Mouse (Mus musculus) CH12.LX (cell line): ENCODE measurements around the gene Camkk2. TPM values are rescaled to one million over a fixed set of nuclear protein-coding genes. Genes with fewer than 3 reads are reported as not detected.

Source experiments
- DNase-seq: peaks from one replicate; pipeline ENCODE4 v3.0.0-alpha.2; 2013; ENCODE audit errors: extremely low read depth
- H3K27ac ChIP-seq: 2 replicates; pipeline ENCODE4 v1.5.1; 2012; ENCODE audit warnings: low read depth, mild to moderate bottlenecking, control low read depth, moderate library complexity; ENCODE audit not compliant: insufficient read depth
- H3K27me3 ChIP-seq: replicated peaks from 2 replicates; pipeline ENCODE3; 2012; ENCODE audit warnings: inconsistent platforms
- H3K36me3 ChIP-seq, 2 experiments: replicated peaks in 1 of 2; 2 replicates each; pipeline versions ENCODE3 to v1.6.1; 2012; ENCODE audit warnings: inconsistent platforms in 1 of 2, low read length in 1 of 2, mild to moderate bottlenecking in 1 of 2, mixed read lengths in 1 of 2, moderate library complexity in 1 of 2; ENCODE audit not compliant: control insufficient read depth in 1 of 2, insufficient read depth in 1 of 2
- H3K4me1 ChIP-seq, 2 experiments: 2 replicates each; pipeline ENCODE4 v1.6.1; 2012; ENCODE audit warnings: inconsistent platforms in 1 of 2, moderate library complexity in 1 of 2; ENCODE audit not compliant: insufficient read depth in 2 of 2, control insufficient read depth in 1 of 2
- H3K4me2 ChIP-seq: 2 replicates; pipeline ENCODE4 v1.6.1; 2012; ENCODE audit warnings: low read depth, mild to moderate bottlenecking, control low read depth; ENCODE audit not compliant: poor library complexity, insufficient read depth, severe bottlenecking
- H3K4me3 ChIP-seq, 3 experiments: fragments of 150-350 bp in 1 of 3; sonication (generic) in 1 of 3; replicated peaks in 1 of 3; 2 replicates each; pipeline versions ENCODE3 to v1.5.1; 2011 to 2012; ENCODE audit warnings: low read depth in 2 of 3, low read length in 2 of 3, mild to moderate bottlenecking in 2 of 3, moderate library complexity in 2 of 3, control low read depth in 1 of 3, improper control_type of control experiment in 1 of 3, inconsistent platforms in 1 of 3, mixed read lengths in 1 of 3; ENCODE audit not compliant: poor library complexity in 1 of 3
- H3K79me2 ChIP-seq: replicated peaks from 2 replicates; pipeline ENCODE4 v1.6.1; 2012; ENCODE audit warnings: mild to moderate bottlenecking, moderate library complexity; ENCODE audit not compliant: control insufficient read depth, poor library complexity, insufficient read depth, severe bottlenecking; ENCODE audit errors: extremely low read depth
- H3K9ac ChIP-seq: 2 replicates; pipeline ENCODE4 v1.6.1; 2012; ENCODE audit warnings: low read depth, mild to moderate bottlenecking, control low read depth, moderate library complexity; ENCODE audit not compliant: insufficient read depth
- H3K9me3 ChIP-seq: replicated peaks from 2 replicates; pipeline ENCODE3; 2012; ENCODE audit warnings: low read length, inconsistent platforms, mixed read lengths
- BHLHE40 ChIP-seq: IDR thresholded peaks from 2 replicates; pipeline ENCODE4 v1.6.1; 2011; ENCODE audit warnings: mild to moderate bottlenecking, low read depth, low read length, improper control_type of control experiment
- E2F4 ChIP-seq: IDR thresholded peaks from 2 replicates; pipeline ENCODE4 v1.6.1; 2011; ENCODE audit warnings: low read depth, low read length, improper control_type of control experiment; ENCODE audit not compliant: insufficient replicate concordance
- EP300 ChIP-seq: IDR thresholded peaks from 2 replicates; pipeline ENCODE4 v1.6.1; 2011; ENCODE audit warnings: low read length, improper control_type of control experiment
- GABPA ChIP-seq: IDR thresholded peaks from 2 replicates; pipeline ENCODE4 v1.6.1; 2012; ENCODE audit warnings: low read depth, low read length, improper control_type of control experiment, inconsistent platforms; ENCODE audit not compliant: insufficient replicate concordance
- IRF4 ChIP-seq: IDR thresholded peaks from 2 replicates; pipeline ENCODE4 v1.6.1; 2014; ENCODE audit warnings: low read depth, mild to moderate bottlenecking, inconsistent platforms, low read length, improper control_type of control experiment
- JUND ChIP-seq: conservative IDR thresholded peaks from 2 replicates; pipeline ENCODE4 v1.6.1; 2011; ENCODE audit warnings: low read depth, low read length, improper control_type of control experiment
- MAZ ChIP-seq: IDR thresholded peaks from 2 replicates; pipeline ENCODE4 v1.6.1; 2012; ENCODE audit warnings: low read depth, mild to moderate bottlenecking, inconsistent platforms, low read length, improper control_type of control experiment, moderate library complexity
- MEF2A ChIP-seq: IDR thresholded peaks from 2 replicates; pipeline ENCODE4 v1.6.1; 2014; ENCODE audit warnings: low read depth, mild to moderate bottlenecking, inconsistent platforms, low read length, improper control_type of control experiment, borderline replicate concordance
- MXI1 ChIP-seq: IDR thresholded peaks from 2 replicates; pipeline ENCODE4 v1.6.1; 2011; ENCODE audit warnings: mild to moderate bottlenecking, low read depth, low read length, improper control_type of control experiment
- NELFE ChIP-seq: IDR thresholded peaks from 2 replicates; pipeline ENCODE4 v1.6.1; 2011; ENCODE audit warnings: low read depth, low read length, improper control_type of control experiment
- RCOR1 ChIP-seq: conservative IDR thresholded peaks from 2 replicates; pipeline ENCODE4 v1.6.1; 2012; ENCODE audit warnings: low read depth, mild to moderate bottlenecking, inconsistent platforms, low read length, improper control_type of control experiment
- SIN3A ChIP-seq: IDR thresholded peaks from 2 replicates; pipeline ENCODE4 v1.6.1; 2012; ENCODE audit warnings: low read length, improper control_type of control experiment, inconsistent platforms
- SMC3 ChIP-seq: IDR thresholded peaks from 2 replicates; pipeline ENCODE4 v1.6.1; 2011; ENCODE audit warnings: low read depth, low read length, improper control_type of control experiment
- TBP ChIP-seq: conservative IDR thresholded peaks from 2 replicates; pipeline ENCODE4 v1.6.1; 2011; ENCODE audit warnings: low read depth, low read length, improper control_type of control experiment
- ZC3H11A ChIP-seq: IDR thresholded peaks from 2 replicates; pipeline ENCODE4 v1.6.1; 2012; ENCODE audit warnings: low read depth, mild to moderate bottlenecking, inconsistent platforms, low read length, improper control_type of control experiment
- dilution Hi-C: fragments of 300-500 bp; cut with MboI; formaldehyde crosslinking; loops from 2 replicates; pipeline ENCODE4 v1.14.3; 2020; ENCODE audit warnings: low sequenced_read_pairs; ENCODE audit not compliant: extremely low pct_unique_long_range_greater_than_20kb, extremely low pct_ligation_motif_present
- in situ Hi-C: fragments of 300-500 bp; cut with MboI; formaldehyde crosslinking; loops from 3 replicates; pipeline ENCODE4 v1.14.3; 2019; ENCODE audit warnings: low sequenced_read_pairs, low pct_ligation_motif_present, low pct_unique_long_range_greater_than_20kb, mixed read lengths
- polyA plus RNA-seq: library from polyadenylated mRNA; unstranded; fragments of >175 nt; gene quantifications from 2 replicates; pipeline ENCODE4 v1.2.1, GENCODE M21; 2012; ENCODE audit warnings: low read depth; ENCODE audit not compliant: insufficient read length
- total RNA-seq, 2 experiments: library from RNA; depleted of rRNA; stranded (reverse); fragments of 300-350 nt in 1 of 2; fragments of >200 nt in 1 of 2; gene quantifications; 2 replicates each; pipeline ENCODE4 v1.2.3; 2012 to 2014

The Camkk2 gene
- total and polyA plus RNA-seq, 3 experiments = 8.6 to 12.7 (median 12.3) TPM

GRCm38 (mm10) chr5:122707276-122708181 is 71.7 kb downstream of the Camkk2 start, which contains the start of gene P2rx4 (continued):
- peak; percentile 69; the same call in 1 of the 2 replicates for TF ChIP-seq MEF2A

DNA sequence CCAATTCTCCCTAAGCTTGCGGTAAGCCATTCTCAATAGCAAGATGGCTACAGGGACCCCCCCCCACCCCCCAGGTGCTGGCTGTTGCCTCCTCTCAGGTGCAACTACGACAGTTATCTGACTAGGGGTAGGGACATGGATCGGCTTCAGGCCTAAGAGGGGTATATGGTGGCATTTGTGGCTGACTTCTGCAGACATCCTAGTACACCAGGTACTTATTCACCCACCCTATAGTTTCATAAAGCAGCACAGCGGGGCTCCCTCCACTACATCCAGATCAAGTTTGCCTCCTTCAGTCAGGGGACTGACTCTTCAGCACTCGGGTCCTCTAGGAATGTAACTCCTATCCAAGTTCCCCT is 72.3 kb downstream of the Camkk2 start:
- Histone ChIP-seq H3K27me3 (peaks cover 8% of the 10 kb centered on the region), H3K4me1 (peaks cover 0 to 25% of the 10 kb centered on the region in 2 experiments; a peak in 2 of 4 replicates), H3K9ac (peak overlapping the region; percentile 68), H3K9me3 (peaks cover 4% of the 10 kb centered on the region), H3K36me3 (peaks cover 0 to 11% of the 10 kb centered on the region in 2 experiments), H3K79me2 (no peaks in the 10 kb centered on the region), H3K4me2 (peak overlapping the region; percentile 73), H3K4me3 (peak overlapping the region; percentile 65 to 89 (median 72)), H3K27ac (peak overlapping the region; percentile 78)
- no peak for DNase-seq
- TF ChIP-seq RCOR1 (no peak), SIN3A (no peak), JUND (no peak), IRF4 (no peak), TBP (no peak)
- in situ Hi-C loops (no loop called here), dilution Hi-C loops (no loop called here)

DNA sequence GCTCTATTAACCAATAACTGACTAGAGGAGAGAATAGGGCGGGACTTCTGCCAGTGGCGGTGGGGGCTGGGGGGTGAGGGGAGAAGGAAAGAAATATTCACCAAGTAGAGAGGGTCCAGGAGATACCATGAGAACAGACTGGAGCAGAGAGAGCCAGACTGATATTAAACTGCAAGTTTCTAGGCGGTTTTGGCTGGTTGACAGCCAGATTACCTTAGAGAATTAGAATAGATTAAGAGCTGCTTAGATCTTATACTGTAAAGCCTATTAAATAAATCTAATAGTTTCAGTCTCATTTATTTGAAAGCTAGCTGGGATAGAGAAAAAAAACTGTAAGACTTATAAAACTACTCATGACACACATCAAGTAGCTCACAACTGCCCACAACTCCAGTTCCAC is 74.0 kb downstream of the Camkk2 start:
- H3K9me3 ChIP-seq = no peaks in the 10 kb centered on the region
- DNase-seq = no peak
- no peak overlapping the region for H3K9ac ChIP-seq
- no peaks in the 10 kb centered on the region for H3K79me2 ChIP-seq
- dilution Hi-C loops (no loop called here), in situ Hi-C loops (no loop called here)
- TF ChIP-seq GABPA (no peak), NELFE (no peak), TBP (no peak), SMC3 (no peak), ZC3H11A (no peak), E2F4 (no peak), MXI1 (no peak), EP300 (no peak), MAZ (no peak), BHLHE40 (no peak)
- H3K27ac ChIP-seq = no peak overlapping the region
- no peak overlapping the region for H3K4me3 ChIP-seq
- peaks cover 8% of the 10 kb centered on the region for H3K27me3 ChIP-seq
- H3K4me2 ChIP-seq = no peak overlapping the region
- H3K4me1 ChIP-seq = peaks cover 0 to 25% of the 10 kb centered on the region in 2 experiments; a peak in 2 of 4 replicates
- peaks cover 0 to 4% of the 10 kb centered on the region in 2 experiments for H3K36me3 ChIP-seq
